Comparison of ENCODE assay signal across 8 mouse cellular contexts in genomic region chr3:94811628-94812027, GRCm38 (mm10). TPM values are rescaled to one million over a fixed set of nuclear protein-coding genes. Genes with fewer than 3 reads are reported as not detected.
DNase-seq lines count a peak whose midpoint lies in the region; ATAC-seq and TF ChIP-seq lines count a peak whose summit lies in the region.

No protein-coding gene starts in this region.

- peak; percentile 84 for TF ChIP-seq CTCF in layer of hippocampus, adult 2 months (conservative IDR thresholded peaks at IDR 0.05)

- no peak for ATAC-seq in heart, embryonic 11.5 days (replicated peaks; ENCODE audit: insufficient number of reproducible peaks, low FRiP score, low TSS enrichment)
- ATAC-seq in stomach, embryonic 14.5 days (ENCODE audit: insufficient number of reproducible peaks, insufficient read depth, low FRiP score, low read depth), result no peak

- DNase-seq in layer of hippocampus, adult 2 months (ENCODE audit: low spot score in 2 of 2), result peak in 1 of 2 experiments; percentile 32
- no peak for DNase-seq in layer of hippocampus, adult 9-10 months (ENCODE audit: low spot score)
- DNase-seq in NIH3T3 (ENCODE audit: low read depth), result peak; percentile 45
- DNase-seq in liver, result peak; percentile 36
- no peak for DNase-seq in right cerebral cortex, postnatal 10 days (ENCODE audit: low spot score in 2 of 2)
- no peak for DNase-seq in adrenal gland, postnatal 25 days

- no peaks in the 10 kb centered on the region for H3K9me3 ChIP-seq in heart, embryonic 11.5 days (replicated peaks; ENCODE audit: control insufficient read depth, low read length)
- H3K9me3 ChIP-seq in stomach, embryonic 14.5 days (ENCODE audit: control insufficient read depth, low read depth, low read length), result no peaks in the 10 kb centered on the region

- no peak overlapping the region for H3K4me3 ChIP-seq in layer of hippocampus, adult 2 months
- H3K4me3 ChIP-seq in heart, embryonic 11.5 days (ENCODE audit: low read depth, low read length), result no peak overlapping the region
- H3K4me3 ChIP-seq in stomach, embryonic 14.5 days (ENCODE audit: low read depth, low read length), result no peak overlapping the region

- H3K36me3 ChIP-seq in heart, embryonic 11.5 days (ENCODE audit: control insufficient read depth, insufficient read depth, low read length), result no peaks in the 10 kb centered on the region
- no peaks in the 10 kb centered on the region for H3K36me3 ChIP-seq in stomach, embryonic 14.5 days (ENCODE audit: control insufficient read depth, insufficient read depth, low read length)

- 17% methylated on average over 4 of the region's 4 CpGs for WGBS in heart, embryonic 11.5 days (ENCODE audit: insufficient replicate concordance)
- WGBS in stomach, embryonic 14.5 days, result 17% methylated on average over 4 of the region's 4 CpGs

- 0 out of 2 replicates have a peak, but pooled peaks cover 4% of the 10 kb centered on the region for H3K4me1 ChIP-seq in heart, embryonic 11.5 days (ENCODE audit: control insufficient read depth, insufficient read depth, low read length)
- H3K4me1 ChIP-seq in stomach, embryonic 14.5 days (ENCODE audit: control insufficient read depth, insufficient read depth, low read length), result no peaks in the 10 kb centered on the region

- H3K27me3 ChIP-seq in heart, embryonic 11.5 days (ENCODE audit: control insufficient read depth, insufficient read depth, low read length), result no peaks in the 10 kb centered on the region
- no peaks in the 10 kb centered on the region for H3K27me3 ChIP-seq in stomach, embryonic 14.5 days (ENCODE audit: control insufficient read depth, insufficient read depth, low read length)

- no peak overlapping the region for H3K27ac ChIP-seq in layer of hippocampus, adult 2 months
- no peak overlapping the region for H3K27ac ChIP-seq in heart, embryonic 11.5 days (ENCODE audit: low read depth, low read length)
- no peak overlapping the region for H3K27ac ChIP-seq in stomach, embryonic 14.5 days (ENCODE audit: low read length)

- H3K4me2 ChIP-seq in heart, embryonic 11.5 days, result peak overlapping the region; percentile 54
- H3K4me2 ChIP-seq in stomach, embryonic 14.5 days (replicated peaks; ENCODE audit: low read depth, low read length), result 0 out of 2 replicates have a peak overlapping the region, but pooled peaks have one; percentile 13

- no peak overlapping the region for H3K9ac ChIP-seq in heart, embryonic 11.5 days (ENCODE audit: low read depth, low read length)
- H3K9ac ChIP-seq in stomach, embryonic 14.5 days (replicated peaks; ENCODE audit: low read depth, low read length), result no peak overlapping the region

RNA-seq across cellular contexts. Expression of gene Cgn, which starts 25.3 kb away (rescaled TPM):
- total RNA-seq in layer of hippocampus, adult 2 months (2021), result 1 to 10 TPM; 3.7 TPM
- 1.4 and 2.0 TPM in 2 replicates for polyA plus RNA-seq in heart, embryonic 11.5 days (2014; fragmentation: Nextera tagmentation; extraction: Ambion mirVana)
- 31.9 and 35.2 TPM in 2 replicates for polyA plus RNA-seq in stomach, embryonic 14.5 days (2014; fragmentation: Nextera tagmentation; extraction: Ambion mirVana)
- 1.0 and 1.3 TPM in 2 replicates for total RNA-seq in adrenal gland, postnatal 25 days (2021)

RNA-seq across cellular contexts. Expression of gene Pogz, which starts 25.7 kb away (rescaled TPM):
- 10 to 100 TPM; 61.3 to 64.6 TPM for total RNA-seq in layer of hippocampus, adult 2 months (2021)
- polyA plus RNA-seq in heart, embryonic 11.5 days (2014; fragmentation: Nextera tagmentation; extraction: Ambion mirVana), result 14.4 and 15.6 TPM in 2 replicates
- polyA plus RNA-seq in stomach, embryonic 14.5 days (2014; fragmentation: Nextera tagmentation; extraction: Ambion mirVana), result 25.5 TPM in 2 replicates
- total RNA-seq in adrenal gland, postnatal 25 days (2021), result 41.9 and 46.1 TPM in 2 replicates

Comparison
In these comparisons a context has a peak if more than half of its experiments do, and no peak if none do; other contexts are left out.
1. DNase-seq: peak in NIH3T3 (single experiment) and liver (single experiment); none in layer of hippocampus, adult 9-10 months (single experiment), right cerebral cortex, postnatal 10 days (0 of 2) and adrenal gland, postnatal 25 days (single experiment).